ENCODE assay signal across 18 mouse cellular contexts in genomic region chr1:77369255-77369837, GRCm38 (mm10).
DNase-seq lines count a peak whose midpoint lies in the region; ATAC-seq and TF ChIP-seq lines count a peak whose summit lies in the region.
"Had no signal": no experiment of that assay in that cellular context is flagged by ENCODE, and none has a peak within 500 bp of the region (broad histone marks: within the 10 kb centered on the region; RNA-seq: fewer than 3 reads in every experiment).

No protein-coding gene starts in this region.

- H3K27ac ChIP-seq in left cerebral cortex, adult 2 months: peak overlapping the region; percentile 38
- H3K27ac ChIP-seq in heart, postnatal 0 days (ENCODE audit: low read depth): no peak overlapping the region
- H3K27ac ChIP-seq in forebrain, embryonic 13.5 days: no peak overlapping the region
- H3K27ac ChIP-seq: embryonic facial prominence, embryonic 10.5 days; lung, embryonic 15.5 days; midbrain, embryonic 15.5 days; neural tube, embryonic 13.5 days had no signal

- no peak for DNase-seq in left cerebral cortex, adult 2 months (ENCODE audit: extremely low spot score in 1 of 2, low spot score in 2 of 2)
- no peak for DNase-seq in left cerebral cortex, postnatal 4 days
- no peak for DNase-seq in heart, postnatal 0 days (ENCODE audit: low spot score)
- DNase-seq in ovary, postnatal 14 days (ENCODE audit: low spot score): no peak
- DNase-seq: adrenal gland, adult 2 months; cerebellum, adult 11-12 months; gastrocnemius, postnatal 36 days; kidney, postnatal 10 days had no signal

- no peaks in the 10 kb centered on the region for H3K4me1 ChIP-seq in heart, postnatal 0 days (ENCODE audit: control insufficient read depth, insufficient read depth)
- no peaks in the 10 kb centered on the region for H3K4me1 ChIP-seq in forebrain, embryonic 13.5 days
- H3K4me1 ChIP-seq: lung, embryonic 15.5 days; midbrain, embryonic 15.5 days had no signal

- H3K9ac ChIP-seq in heart, postnatal 0 days (replicated peaks; ENCODE audit: low read depth, low read length): no peak overlapping the region
- H3K9ac ChIP-seq in forebrain, embryonic 13.5 days: no peak overlapping the region
- H3K9ac ChIP-seq: lung, embryonic 15.5 days; midbrain, embryonic 15.5 days; neural tube, embryonic 13.5 days had no signal

- H3K36me3 ChIP-seq in heart, postnatal 0 days (replicated peaks; ENCODE audit: control insufficient read depth, insufficient read depth, low read length): no peaks in the 10 kb centered on the region
- H3K36me3 ChIP-seq in forebrain, embryonic 13.5 days (ENCODE audit: poor library complexity, severe bottlenecking): peaks cover 71% of the 10 kb centered on the region
- H3K36me3 ChIP-seq: midbrain, embryonic 15.5 days had no signal

- intact Hi-C loops in left cerebral cortex, adult 2 months (cut with DNase I): no loop called here
- intact Hi-C loops in left cerebral cortex, postnatal 4 days (cut with DNase I): no loop called here

- no peaks in the 10 kb centered on the region for H3K9me3 ChIP-seq in heart, postnatal 0 days (replicated peaks; ENCODE audit: control insufficient read depth, low read length)
- no peaks in the 10 kb centered on the region for H3K9me3 ChIP-seq in forebrain, embryonic 13.5 days (replicated peaks)
- H3K9me3 ChIP-seq: embryonic facial prominence, embryonic 10.5 days; lung, embryonic 15.5 days; midbrain, embryonic 15.5 days; neural tube, embryonic 13.5 days had no signal

- H3K4me2 ChIP-seq in heart, postnatal 0 days (ENCODE audit: low read depth, low read length): 0 out of 2 replicates have a peak overlapping the region, but pooled peaks have one; percentile 14
- H3K4me2 ChIP-seq in forebrain, embryonic 13.5 days: no peak overlapping the region
- H3K4me2 ChIP-seq: lung, embryonic 15.5 days; midbrain, embryonic 15.5 days; neural tube, embryonic 13.5 days had no signal

- no peak overlapping the region for H3K4me3 ChIP-seq in left cerebral cortex, adult 2 months
- no peak overlapping the region for H3K4me3 ChIP-seq in heart, postnatal 0 days (ENCODE audit: low read depth, low read length)
- H3K4me3 ChIP-seq in forebrain, embryonic 13.5 days: no peak overlapping the region
- H3K4me3 ChIP-seq: embryonic facial prominence, embryonic 10.5 days; lung, embryonic 15.5 days; midbrain, embryonic 15.5 days; neural tube, embryonic 13.5 days had no signal

- H3K27me3 ChIP-seq in heart, postnatal 0 days (ENCODE audit: control insufficient read depth, insufficient read depth, low read length): no peaks in the 10 kb centered on the region
- no peaks in the 10 kb centered on the region for H3K27me3 ChIP-seq in forebrain, embryonic 13.5 days
- H3K27me3 ChIP-seq: lung, embryonic 15.5 days; midbrain, embryonic 15.5 days; neural tube, embryonic 13.5 days; Patski had no signal

- TF ChIP-seq CTCF in left cerebral cortex, adult 2 months (IDR thresholded peaks at IDR 0.05): no peak
- TF ChIP-seq CTCF in heart, postnatal 0 days (IDR thresholded peaks at IDR 0.05; ENCODE audit: low read depth): no peak

- 60% methylated on average over 18 of the region's 18 CpGs for WGBS in heart, postnatal 0 days
- 88% methylated on average over 18 of the region's 18 CpGs for WGBS in forebrain, embryonic 13.5 days

- peak; percentile 67 for ATAC-seq in erythroblast, adult 5-6 weeks (replicated peaks; ENCODE audit: low FRiP score, poor library complexity, severe bottlenecking)
- no peak for ATAC-seq in heart, postnatal 0 days (ENCODE audit: insufficient read depth, low read depth)
- ATAC-seq in megakaryocyte progenitor cell, adult 5-6 weeks (replicated peaks; ENCODE audit: poor library complexity): peak; percentile 94
- no peak for ATAC-seq in forebrain, embryonic 13.5 days
- ATAC-seq: forebrain, embryonic 14.5 days; hindbrain, embryonic 16.5 days; midbrain, embryonic 15.5 days; Patski had no signal

- no peak for TF ChIP-seq EP300 in heart, postnatal 0 days (IDR thresholded peaks at IDR 0.05; ENCODE audit: low read depth)

Comparison
In these comparisons a context has a peak if more than half of its experiments do, and no peak if none do; other contexts are left out.
1. ATAC-seq: peak in erythroblast, adult 5-6 weeks (single experiment) and megakaryocyte progenitor cell, adult 5-6 weeks (single experiment); none in heart, postnatal 0 days (single experiment) and forebrain, embryonic 13.5 days (single experiment).